Mouse (Mus musculus) adrenal gland, postnatal 10 days (tissue): ENCODE measurements at regions not wholly inside any gene's neighbourhood (a gene's known extent, or its start where the extent isn't known, plus 50 kb on each side); places are given as distances from the start of the nearest gene placed in this dataset.
A peak's percentile ranks its signal among the peaks of the same experiment; 100 is the strongest.

ENCODE experiments used
- DNase-seq: peaks from one replicate; pipeline ENCODE4 v3.0.0; 2021; ENCODE audit warnings: mixed read lengths

DNA sequence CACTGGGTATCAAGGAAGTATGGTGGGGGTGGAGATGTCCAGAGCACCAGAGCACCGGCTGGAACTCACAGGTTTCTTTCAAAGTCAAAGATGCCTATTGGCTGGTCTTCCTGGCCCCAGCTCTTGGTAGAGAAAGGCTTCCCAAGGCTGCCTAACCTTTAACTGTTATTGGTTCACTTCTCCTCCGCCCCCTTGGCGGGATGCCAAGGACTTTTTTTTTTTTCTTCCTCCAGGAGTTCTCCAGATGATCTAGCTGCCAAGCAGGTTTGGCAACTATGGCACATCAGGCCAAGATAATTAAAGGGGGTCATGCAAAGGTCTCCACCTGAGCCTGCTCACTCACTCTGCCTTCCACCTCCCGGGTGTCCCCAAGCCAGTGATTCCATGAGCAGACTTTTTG, 67.5 kb downstream of the Sc5d start:
- DNase-seq, result peak; percentile 81

- peak; percentile 12 for DNase-seq
These were observed 67.9 kb downstream of the Sc5d start for GRCm38 (mm10) chr9:42196110-42196509.

- DNase-seq, result peak; percentile 12
These were observed 68.4 kb downstream of the Sc5d start for GRCm38 (mm10) chr9:42195651-42196050.

- DNase-seq, result no peak
These were observed 69.1 kb downstream of the Sc5d start for GRCm38 (mm10) chr9:42194939-42195338.

DNA sequence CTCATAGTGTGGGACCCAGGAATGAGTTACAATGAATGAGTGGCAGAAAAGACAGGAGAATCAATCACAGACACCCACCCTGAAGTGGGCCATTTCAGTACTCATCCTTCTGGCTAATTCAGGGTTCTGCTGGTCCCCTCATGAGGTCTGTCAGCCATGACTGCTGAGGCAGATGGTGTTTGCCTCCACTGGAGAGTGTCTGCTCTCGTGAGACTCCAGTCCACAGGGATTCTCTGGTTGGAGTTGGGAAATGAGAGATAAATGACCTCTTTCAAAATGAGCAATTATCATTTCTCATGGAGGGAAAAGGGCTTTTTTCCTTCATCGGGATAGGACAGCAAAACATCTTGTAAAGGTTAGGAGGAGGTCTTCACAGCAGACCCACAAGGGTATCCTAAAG, 69.9 kb downstream of the Sc5d start:
- no peak for DNase-seq

DNA sequence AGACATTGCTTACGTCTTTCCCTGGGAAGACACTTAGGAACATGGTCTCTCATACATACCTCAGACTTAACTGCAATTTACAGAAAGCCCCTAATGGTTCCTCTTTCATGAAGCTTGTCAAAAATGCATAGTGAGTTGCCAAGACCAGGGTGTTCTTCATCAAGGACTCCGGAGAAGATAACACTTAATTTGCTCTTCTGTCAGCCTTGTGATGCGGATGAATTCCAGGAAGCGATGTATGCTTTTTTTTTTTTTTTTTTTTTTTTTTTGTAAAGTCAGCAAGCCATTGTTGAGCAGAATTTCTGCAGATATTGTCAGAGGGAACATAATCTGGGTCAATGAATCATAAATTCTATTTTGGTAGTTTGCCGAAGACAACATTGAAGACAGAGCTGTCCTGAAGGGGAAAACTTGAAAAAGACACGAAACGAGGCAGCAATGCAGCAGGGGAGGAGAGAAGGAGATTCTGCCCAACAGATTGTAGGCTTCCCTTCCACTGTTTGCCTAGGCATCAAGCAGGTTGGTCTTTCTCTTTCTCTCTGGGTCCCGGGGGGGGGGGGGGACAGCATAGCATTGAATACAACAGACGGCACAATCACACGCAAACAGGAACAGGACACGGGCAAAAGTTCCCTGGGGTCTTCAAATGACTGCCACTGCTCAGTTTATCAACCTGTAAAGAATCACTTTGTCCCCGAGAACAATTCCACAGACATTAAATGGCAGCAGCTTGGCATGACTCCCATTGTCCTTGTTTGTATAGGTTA, 69.1 kb upstream of the Sorl1 start:
- DNase-seq, result no peak

- DNase-seq, result no peak
These were observed 63.5 kb upstream of the Sorl1 start for GRCm38 (mm10) chr9:42187371-42188228.

- DNase-seq, result no peak
These were observed 60.1 kb upstream of the Sorl1 start for GRCm38 (mm10) chr9:42184104-42184635.

GRCm38 (mm10) chr9:42183448-42183847, 59.4 kb upstream of the Sorl1 start:
- DNase-seq, result peak; percentile 43

GRCm38 (mm10) chr9:42182400-42182799, 58.3 kb upstream of the Sorl1 start:
- no peak for DNase-seq

DNA sequence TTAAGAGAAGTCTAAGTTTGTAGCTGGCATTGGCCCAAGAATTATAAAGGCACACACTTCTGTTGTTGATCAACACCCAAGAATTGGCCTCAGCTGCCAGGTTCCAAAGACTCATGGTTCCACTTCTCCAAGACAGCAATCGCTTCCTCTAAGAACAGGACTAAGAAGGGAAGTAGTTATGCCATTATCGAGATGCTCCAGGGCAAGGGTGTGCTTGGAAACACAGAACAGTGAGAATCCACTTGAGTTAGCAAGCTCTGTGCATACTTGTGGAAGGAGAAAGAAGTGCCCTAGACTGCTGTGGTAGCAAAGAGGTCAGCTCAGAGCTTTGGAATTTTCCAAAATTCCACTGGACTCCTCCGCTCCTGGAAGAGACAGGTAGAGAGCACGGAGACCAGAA, 56.1 kb upstream of the Sorl1 start:
- peak; percentile 12 for DNase-seq

DNA sequence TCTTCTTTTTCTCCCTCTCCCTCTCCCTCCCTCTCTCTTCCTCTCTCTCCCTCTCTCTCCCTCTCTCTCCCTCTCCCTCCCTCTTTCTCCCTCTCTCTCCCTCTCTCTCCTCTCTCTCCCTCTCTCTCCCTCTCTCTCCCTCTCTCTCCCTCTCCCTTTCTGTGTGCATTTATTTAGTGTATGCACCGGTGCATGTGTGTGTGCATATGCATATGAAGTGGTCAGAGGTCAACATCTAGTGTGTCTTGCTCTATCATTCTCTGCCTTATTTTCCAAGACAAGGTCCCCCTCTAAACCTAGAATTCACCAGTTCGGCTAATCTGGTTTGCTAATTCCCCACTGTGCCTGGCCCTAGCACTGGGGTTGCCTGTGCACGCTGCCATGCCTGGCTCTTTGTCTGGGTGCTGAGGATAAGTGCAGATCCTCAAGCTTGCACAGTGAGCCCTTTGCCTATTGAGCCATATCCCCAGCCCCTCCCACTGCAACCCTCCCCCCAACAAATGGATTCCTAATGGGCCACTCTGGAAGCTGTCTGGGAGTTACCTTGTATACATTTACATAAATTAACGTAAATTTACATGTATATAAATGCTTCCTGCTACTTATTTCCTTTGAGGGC, 54.8 kb upstream of the Sorl1 start:
- no peak for DNase-seq

DNA sequence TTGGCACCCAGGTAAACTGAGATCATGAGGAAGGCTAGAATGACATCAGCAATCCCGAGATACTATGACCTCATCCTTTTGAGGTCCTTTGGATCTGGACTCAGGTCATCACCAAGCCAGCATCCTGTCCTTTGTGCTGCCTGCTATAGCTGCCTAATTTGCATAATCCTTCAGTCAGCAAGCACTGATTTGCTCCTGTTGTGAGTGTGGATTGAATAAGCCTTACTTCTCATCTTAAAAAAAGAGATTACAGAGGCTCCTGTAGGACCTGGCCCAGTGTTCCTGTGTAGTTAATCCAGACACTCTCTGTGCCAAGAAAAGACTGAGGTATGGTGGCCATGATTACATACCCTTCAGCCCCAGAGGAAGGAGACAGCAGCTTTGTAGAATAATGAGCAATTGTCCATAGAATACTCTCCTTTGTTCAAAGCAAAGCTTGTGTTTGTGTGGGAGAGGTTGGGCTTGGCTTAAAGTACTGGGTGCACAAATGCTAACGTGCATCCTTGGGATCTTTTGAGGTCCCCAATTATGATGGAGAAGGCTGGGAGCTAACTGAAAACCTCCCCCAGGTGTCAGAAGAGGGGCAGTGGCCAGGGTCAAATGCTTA, 50.4 kb upstream of the Sorl1 start:
- no peak for DNase-seq
